Mouse (Mus musculus) heart, embryonic 11.5 days (tissue): Measurements from ENCODE around the gene Rgs17. TPM values are rescaled to one million over a fixed set of nuclear protein-coding genes. Genes with fewer than 3 reads are reported as not detected.
A peak's percentile ranks its signal among the peaks of the same experiment; 100 is the strongest.

ENCODE experiments used
- ATAC-seq: fragments of 200-750 bp; cut with Nextera tagmentation; replicated peaks from 2 replicates; pipeline ENCODE4 v1.8.0; 2017; ENCODE audit warnings: moderate library complexity; ENCODE audit not compliant: insufficient number of reproducible peaks, low FRiP score, low TSS enrichment
- H3K27ac ChIP-seq: fragments of 300-500 bp; sonication (generic); 2 replicates; pipeline ENCODE4 v1.5.1; 2014; ENCODE audit warnings: mild to moderate bottlenecking, low read depth, low read length
- H3K27me3 ChIP-seq: fragments of 300-500 bp; sonication (generic); 2 replicates; pipeline ENCODE4 v1.6.1; 2014; ENCODE audit warnings: mild to moderate bottlenecking, low read length, mixed read lengths; ENCODE audit not compliant: control insufficient read depth, insufficient read depth
- H3K36me3 ChIP-seq: fragments of 300-500 bp; sonication (generic); 2 replicates; pipeline ENCODE4 v1.6.1; 2014; ENCODE audit warnings: mild to moderate bottlenecking, low read length, moderate library complexity, mixed read lengths; ENCODE audit not compliant: control insufficient read depth, insufficient read depth
- H3K4me1 ChIP-seq: fragments of 300-500 bp; sonication (generic); 2 replicates; pipeline ENCODE4 v1.6.1; 2014; ENCODE audit warnings: low read length; ENCODE audit not compliant: control insufficient read depth, insufficient read depth
- H3K4me2 ChIP-seq: fragments of 300-500 bp; sonication (generic); 2 replicates; pipeline ENCODE4 v1.6.1; 2014; ENCODE audit warnings: mild to moderate bottlenecking, moderate library complexity
- H3K4me3 ChIP-seq: fragments of 300-500 bp; sonication (generic); 2 replicates; pipeline ENCODE4 v1.5.1; 2014; ENCODE audit warnings: low read depth, low read length
- H3K9ac ChIP-seq: fragments of 300-500 bp; sonication (generic); 2 replicates; pipeline ENCODE4 v1.6.1; 2014; ENCODE audit warnings: mild to moderate bottlenecking, low read depth, low read length, moderate library complexity
- H3K9me3 ChIP-seq: fragments of 300-500 bp; sonication (generic); replicated peaks from 2 replicates; pipeline ENCODE4 v1.6.1; 2016; ENCODE audit warnings: low read length; ENCODE audit not compliant: control insufficient read depth
- WGBS: fragments of 180-500 bp; shearing (Covaris S2); extraction: QIAGEN DNeasy Blood & Tissue Kit; methylation state at CpG from one replicate; pipeline ENCODE4 v1.1.7; 2014; ENCODE audit not compliant: insufficient replicate concordance; 5-methylcytosine and 5-hydroxymethylcytosine counted together
- polyA plus RNA-seq: library from polyadenylated mRNA; unstranded; fragments of >200 nt; fragmentation: Nextera tagmentation; extraction: Ambion mirVana; gene quantifications from 2 replicates; pipeline ENCODE4 v1.2.1, GENCODE M21; 2014

Gene Rgs17
- polyA plus RNA-seq, 1 experiment from 2014 or later: 1.0 TPM

DNA sequence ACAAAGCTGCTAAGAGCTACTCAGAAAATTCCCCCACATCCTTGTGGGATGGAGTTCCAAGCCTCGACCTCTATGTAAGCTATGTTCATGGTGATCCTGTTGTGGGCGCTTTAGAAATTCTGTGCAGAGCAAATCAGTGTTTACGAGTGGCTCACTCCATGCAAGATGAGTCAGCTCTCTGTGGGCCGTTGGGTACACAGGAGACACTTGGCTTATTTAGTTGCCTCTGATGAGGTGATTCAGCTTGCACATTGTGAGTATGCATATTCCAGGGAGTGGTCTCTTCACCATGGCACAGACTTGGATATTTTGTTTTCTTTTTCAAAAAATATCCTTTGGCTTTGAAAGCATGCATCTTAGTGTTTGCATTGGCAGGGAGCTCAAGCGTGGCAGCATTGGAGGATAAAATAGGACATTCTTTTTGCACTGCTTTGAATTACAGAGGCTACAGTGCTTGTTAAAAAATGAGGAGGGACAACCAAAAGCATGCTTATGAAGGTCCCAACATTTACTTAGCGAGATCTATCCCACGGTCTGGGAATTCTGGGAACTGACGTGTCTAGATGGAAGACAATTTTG is 68.8 kb downstream of the Rgs17 start:
- Histone ChIP-seq H3K4me3 (no peak overlapping the region), H3K27me3 (no peaks in the 10 kb centered on the region), H3K27ac (no peak overlapping the region), H3K9ac (no peak overlapping the region), H3K4me2 (no peak overlapping the region), H3K36me3 (no peaks in the 10 kb centered on the region), H3K9me3 (no peaks in the 10 kb centered on the region), H3K4me1 (no peaks in the 10 kb centered on the region)
- WGBS: 83% methylated on average over 8 of the region's 8 CpGs
- no peak for ATAC-seq

DNA sequence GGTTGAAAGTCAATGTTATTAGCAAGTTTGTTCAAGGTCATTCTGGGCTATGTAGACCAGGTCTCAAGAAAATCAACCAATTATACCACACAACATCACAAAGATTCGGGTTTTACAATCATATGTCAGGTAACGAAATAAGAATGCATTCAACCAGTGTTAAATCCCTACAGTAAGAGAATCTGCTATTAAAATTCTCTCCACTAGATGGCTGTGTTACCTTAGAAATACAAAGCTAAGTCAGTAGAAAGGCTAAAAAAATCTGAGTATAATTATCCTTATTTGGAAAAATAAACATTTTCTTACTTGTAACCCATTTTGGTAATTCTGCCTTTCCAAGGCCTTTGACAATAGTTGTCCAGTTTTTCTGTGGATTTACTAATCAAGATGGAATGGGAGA is 75.3 kb downstream of the Rgs17 start:
- Histone ChIP-seq H3K4me3 (no peak overlapping the region), H3K27me3 (no peaks in the 10 kb centered on the region), H3K4me1 (no peaks in the 10 kb centered on the region), H3K36me3 (no peaks in the 10 kb centered on the region), H3K9me3 (no peaks in the 10 kb centered on the region), H3K9ac (no peak overlapping the region), H3K27ac (no peak overlapping the region), H3K4me2 (no peak overlapping the region)
- no peak for ATAC-seq
- WGBS: 36% methylated on average over 2 of the region's 2 CpGs

DNA sequence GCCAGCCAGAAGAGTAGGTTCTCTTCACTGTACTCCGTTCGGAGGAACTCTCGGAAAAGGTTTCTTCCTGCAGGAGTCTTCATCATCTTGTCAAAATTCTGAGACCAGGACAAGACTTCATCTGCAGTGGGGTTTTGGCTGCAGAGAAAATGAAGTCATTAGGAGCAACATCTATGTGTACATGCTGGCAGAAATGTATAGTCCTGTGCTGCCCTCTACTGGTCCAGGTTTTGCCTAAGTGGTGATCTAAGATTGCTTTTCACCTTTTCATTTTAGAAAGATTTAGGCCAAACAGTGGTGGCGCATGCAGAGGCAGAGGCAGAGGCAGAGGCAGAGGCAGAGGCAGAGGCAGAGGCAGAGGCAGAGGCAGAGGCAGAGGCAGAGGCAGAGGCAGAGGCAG is 80.8 kb downstream of the Rgs17 start:
- Histone ChIP-seq H3K4me2 (no peak overlapping the region), H3K4me3 (no peak overlapping the region), H3K9ac (no peak overlapping the region), H3K9me3 (no peaks in the 10 kb centered on the region), H3K27ac (no peak overlapping the region), H3K4me1 (no peaks in the 10 kb centered on the region), H3K27me3 (no peaks in the 10 kb centered on the region), H3K36me3 (no peaks in the 10 kb centered on the region)
- no peak for ATAC-seq
- WGBS: 86% methylated on average over 4 of the region's 4 CpGs

DNA sequence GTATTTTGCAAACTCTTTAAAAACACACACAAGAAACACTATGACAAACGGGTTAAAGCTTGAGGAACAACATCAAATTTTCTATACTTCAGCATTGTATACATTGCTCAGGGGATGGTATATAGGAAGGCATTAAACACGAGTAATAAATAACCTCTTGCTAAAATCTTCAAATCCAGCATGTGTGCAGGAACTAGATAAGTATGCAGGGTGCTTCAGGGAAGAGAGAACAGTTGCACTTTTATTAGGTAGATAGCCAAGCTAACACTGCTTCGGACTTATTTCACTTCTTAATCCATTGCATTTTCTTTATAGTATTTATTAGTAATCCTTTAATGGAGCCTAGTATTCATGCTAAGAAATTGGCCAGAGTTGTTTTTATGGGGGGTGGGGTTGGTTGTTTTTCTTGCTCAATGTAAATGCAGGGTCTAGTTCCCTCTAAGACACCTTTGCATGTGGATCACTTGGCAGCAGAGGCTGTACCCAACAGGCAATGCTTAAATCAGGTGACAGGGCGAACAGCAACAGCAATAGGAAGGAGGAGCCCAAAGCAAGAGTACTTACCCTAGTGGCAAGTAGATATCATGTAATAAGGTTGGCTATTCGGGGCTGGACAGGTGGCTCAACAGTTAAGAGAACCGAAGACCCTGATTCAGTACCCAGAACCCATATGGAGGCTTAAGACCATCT is 95.7 kb downstream of the Rgs17 start:
- 71% methylated on average over 6 of the region's 6 CpGs for WGBS
- ATAC-seq: no peak
- no peak overlapping the region for H3K27ac ChIP-seq

DNA sequence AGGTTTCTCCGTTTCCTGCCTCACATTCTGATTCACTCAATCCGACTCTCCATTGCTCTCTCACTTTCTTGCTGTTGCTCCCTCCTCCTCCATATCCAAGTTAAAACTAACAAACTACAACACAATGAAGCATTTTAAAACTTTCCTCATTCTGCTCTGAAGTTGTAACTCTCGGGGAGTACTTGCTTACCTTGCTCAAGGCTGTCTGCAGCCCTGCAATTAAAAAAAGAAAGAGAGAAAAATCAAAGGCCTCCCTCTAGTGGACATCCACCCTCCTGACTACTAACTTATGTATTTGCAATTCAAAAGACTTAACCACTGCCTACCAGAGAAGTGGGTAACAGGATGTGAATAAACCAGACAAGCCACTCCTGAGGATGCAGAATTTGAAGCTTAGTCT is 97.4 kb downstream of the Rgs17 start:
- Histone ChIP-seq H3K9me3 (no peaks in the 10 kb centered on the region), H3K27ac (peak overlapping the region; percentile 75), H3K4me3 (peak overlapping the region; percentile 98), H3K9ac (peak overlapping the region; percentile 95), H3K4me2 (peak overlapping the region; percentile 89), H3K4me1 (peaks cover 5% of the 10 kb centered on the region; the same call in 1 of the 2 replicates), H3K36me3 (no peaks in the 10 kb centered on the region; the same call in 1 of the 2 replicates), H3K27me3 (no peaks in the 10 kb centered on the region)
- 2% methylated on average over 3 of the region's 3 CpGs for WGBS
- ATAC-seq: no peak

More for the DNA sequence above, 95.7 kb downstream of the Rgs17 start:
- H3K4me2 ChIP-seq: no peak overlapping the region
- H3K27me3 ChIP-seq: no peaks in the 10 kb centered on the region
- H3K36me3 ChIP-seq: no peaks in the 10 kb centered on the region; the same call in 1 of the 2 replicates
- H3K4me1 ChIP-seq: peaks cover 5% of the 10 kb centered on the region; the same call in 1 of the 2 replicates
- H3K9me3 ChIP-seq: no peaks in the 10 kb centered on the region
- no peak overlapping the region for H3K9ac ChIP-seq
- H3K4me3 ChIP-seq: no peak overlapping the region

DNA sequence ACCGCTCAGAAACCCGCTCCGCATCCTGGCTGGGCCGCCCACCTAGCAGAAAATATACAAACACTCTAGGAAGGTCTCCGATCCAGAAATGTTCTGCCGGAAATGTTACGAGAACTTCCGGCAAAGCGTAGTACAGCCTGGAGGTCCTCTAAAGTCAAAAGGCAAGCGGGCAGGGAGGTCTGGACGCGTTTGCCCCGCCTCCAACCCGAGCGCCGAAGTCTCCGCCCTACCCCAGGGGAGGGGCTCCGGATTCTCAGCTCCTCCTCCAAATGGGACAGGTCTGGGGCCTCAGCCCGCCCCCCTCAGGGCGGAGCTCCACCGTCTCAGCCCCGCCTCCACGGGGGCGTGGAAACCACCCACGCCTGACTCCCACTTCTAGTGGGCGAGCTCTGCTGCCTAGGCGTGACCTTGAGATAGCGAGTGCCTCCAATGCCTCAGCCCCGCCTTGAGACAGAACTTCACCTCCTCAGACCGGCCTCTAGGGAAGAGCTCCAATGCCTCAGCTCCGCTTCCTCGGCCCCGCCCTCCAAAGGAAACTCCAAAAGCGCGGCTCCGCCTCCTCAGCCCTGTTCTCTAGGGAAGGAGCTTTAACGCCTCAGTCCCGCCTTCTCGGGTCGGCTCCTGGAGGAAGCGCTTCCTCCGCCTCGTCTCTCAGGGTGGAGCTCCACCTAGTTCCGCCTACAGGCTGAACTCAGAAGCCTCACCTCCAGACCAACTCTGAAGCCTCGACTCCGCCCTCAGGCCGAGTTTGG is 98.3 kb downstream of the Rgs17 start, which contains the start of gene Mtrf1l:
TSS of gene Mtrf1l (minus strand) at position 171 of the 752 bp plus-strand sequence.
- H3K4me1 ChIP-seq: peaks cover 5% of the 10 kb centered on the region; the same call in 1 of the 2 replicates
- H3K27me3 ChIP-seq: no peaks in the 10 kb centered on the region
- under 1% methylated on average over 47 of the region's 47 CpGs for WGBS
- H3K36me3 ChIP-seq: peaks cover 8% of the 10 kb centered on the region
- ATAC-seq: peak; percentile 98
- peak within 1 kb of the TSS; percentile 95 for H3K9ac ChIP-seq
- H3K4me3 ChIP-seq: peak within 1 kb of the TSS; percentile 98
- H3K27ac ChIP-seq: peak within 1 kb of the TSS; percentile 92
- peak within 1 kb of the TSS; percentile 89 for H3K4me2 ChIP-seq
- H3K9me3 ChIP-seq: no peaks in the 10 kb centered on the region

DNA sequence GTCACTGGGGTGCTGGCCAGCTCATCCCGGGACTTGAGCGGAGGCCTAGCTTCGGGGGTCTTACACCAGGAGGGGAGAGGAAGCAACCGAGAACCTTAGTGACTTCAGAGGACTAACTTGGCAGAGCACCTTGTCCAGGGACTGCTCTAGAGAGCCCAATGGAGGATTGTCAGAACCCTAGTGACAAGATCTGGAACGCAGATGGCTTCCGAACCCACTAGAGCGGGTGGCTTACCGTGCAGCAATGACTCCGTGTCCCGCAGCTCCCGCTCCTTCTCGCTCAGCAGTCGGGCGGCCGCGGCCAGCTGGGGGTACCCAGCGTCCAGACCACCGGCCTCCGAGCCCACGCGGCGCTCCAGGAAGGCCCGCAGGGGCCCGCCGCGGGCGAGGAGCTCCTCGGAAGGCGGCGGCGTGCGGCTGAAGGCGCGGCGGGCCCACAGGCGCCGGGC is 98.9 kb downstream of the Rgs17 start:
- peak overlapping the region; percentile 95 for H3K9ac ChIP-seq
- peak overlapping the region; percentile 98 for H3K4me3 ChIP-seq
- under 1% methylated on average over 37 of the region's 37 CpGs for WGBS
- peak; percentile 0; the same call in 1 of the 2 replicates for ATAC-seq
- peak overlapping the region; percentile 92 for H3K27ac ChIP-seq
- peaks cover 12% of the 10 kb centered on the region for H3K36me3 ChIP-seq
- peak overlapping the region; percentile 89 for H3K4me2 ChIP-seq
- H3K4me1 ChIP-seq: peaks cover 5% of the 10 kb centered on the region; the same call in 1 of the 2 replicates
- H3K27me3 ChIP-seq: no peaks in the 10 kb centered on the region
- H3K9me3 ChIP-seq: no peaks in the 10 kb centered on the region

DNA sequence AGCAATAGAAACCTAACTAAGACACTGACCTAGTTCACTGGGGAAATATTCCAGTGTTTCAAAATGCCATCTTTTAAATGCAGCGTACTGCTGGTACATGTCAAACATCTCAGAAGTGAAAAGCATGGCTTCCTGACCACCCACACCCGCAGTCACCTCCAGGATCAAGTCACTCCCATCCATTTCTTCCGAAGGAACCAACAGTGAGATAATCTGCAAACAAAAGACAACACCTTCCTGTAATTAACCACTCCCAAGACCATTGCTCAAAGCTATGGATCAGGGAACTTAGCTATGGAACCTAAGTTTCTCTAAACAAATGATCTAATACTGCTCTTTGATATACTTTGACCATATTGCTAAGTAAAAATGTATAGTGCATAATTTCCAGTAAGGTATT is 103.4 kb downstream of the Rgs17 start:
- peaks cover 5% of the 10 kb centered on the region; the same call in 1 of the 2 replicates for H3K4me1 ChIP-seq
- ATAC-seq: no peak
- WGBS: 91% methylated on average over 3 of the region's 3 CpGs
- no peaks in the 10 kb centered on the region for H3K9me3 ChIP-seq
- H3K9ac ChIP-seq: no peak overlapping the region
- peaks cover 37% of the 10 kb centered on the region for H3K36me3 ChIP-seq
- H3K4me3 ChIP-seq: no peak overlapping the region
- no peak overlapping the region for H3K4me2 ChIP-seq
- no peaks in the 10 kb centered on the region for H3K27me3 ChIP-seq
- H3K27ac ChIP-seq: no peak overlapping the region
